Mouse (Mus musculus): ENCODE data around the gene Ppm1g.
A peak's percentile ranks its signal among the peaks of the same experiment; 100 is the strongest.

The Ppm1g gene

DNA sequence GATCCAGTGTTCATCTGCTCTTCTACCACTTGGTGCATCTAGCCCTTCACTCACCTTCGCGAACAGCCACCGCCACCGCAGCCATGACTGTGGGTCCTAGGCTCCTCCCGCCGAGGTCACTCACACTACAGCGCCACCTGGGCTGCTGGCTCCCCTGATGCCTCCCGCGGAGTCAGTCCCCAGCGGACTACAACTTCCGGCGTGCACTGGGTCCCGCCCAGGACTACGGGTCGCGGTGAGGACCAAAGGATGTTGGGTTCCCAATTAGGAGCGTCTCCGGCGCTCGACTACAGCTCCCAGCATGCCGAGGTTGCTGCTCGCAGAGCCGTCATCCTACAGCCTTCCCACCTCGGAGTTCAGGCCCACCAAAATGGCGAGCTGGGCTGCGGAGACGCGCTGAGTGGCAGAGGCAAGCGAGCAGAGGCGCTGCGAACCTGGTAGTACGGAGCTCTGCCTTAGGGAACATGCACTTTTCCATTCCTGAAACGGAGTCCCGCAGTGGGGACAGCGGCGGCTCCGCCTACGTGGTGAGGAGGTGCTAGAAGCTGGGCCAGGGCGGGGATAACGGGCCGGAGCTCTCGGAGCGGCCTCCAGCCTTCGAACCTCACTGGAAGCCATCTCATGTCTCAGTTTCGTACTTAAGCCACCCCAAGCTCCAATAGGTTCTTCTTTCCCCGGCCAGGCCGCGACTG lies 27.4 kb downstream of the Ppm1g start, which contains the start of the genes Snx17 and Eif2b4:
Snx17 (plus strand) TSS at position 289 of the 692 bp plus-strand sequence.
Eif2b4 (minus strand) TSS at position 492 of the 692 bp plus-strand sequence.
- DNase-seq (ENCODE audit: low read depth, low spot score) = peak; percentile 100

- peak; percentile 81 for DNase-seq (ENCODE audit: low read depth, low spot score)
These were observed 28.2 kb downstream of the Ppm1g start for GRCm38 (mm10) chr5:31192045-31192938.

GRCm38 (mm10) chr5:31190201-31190600 lies 30.3 kb downstream of the Ppm1g start:
- DNase-seq (ENCODE audit: low read depth, low spot score) = no peak

- DNase-seq (ENCODE audit: low read depth, low spot score) = no peak
These were observed 32.2 kb downstream of the Ppm1g start for GRCm38 (mm10) chr5:31188223-31188840.

GRCm38 (mm10) chr5:31183678-31184077 lies 36.8 kb downstream of the Ppm1g start:
- no peak for DNase-seq (ENCODE audit: low read depth, low spot score)

- DNase-seq (ENCODE audit: low read depth, low spot score) = no peak
These were observed 39.2 kb downstream of the Ppm1g start for GRCm38 (mm10) chr5:31181183-31181770.

GRCm38 (mm10) chr5:31179766-31180630 lies 40.5 kb downstream of the Ppm1g start, which contains the start of the genes Gm29609 and Gtf3c2:
Gm29609 (minus strand) TSS chr5:31179911.
Gtf3c2 (minus strand) TSS chr5:31180144.
- peak; percentile 99 for DNase-seq (ENCODE audit: low read depth, low spot score)

GRCm38 (mm10) chr5:31179301-31179765 lies 41.2 kb downstream of the Ppm1g start:
- peak; percentile 48 for DNase-seq (ENCODE audit: low read depth, low spot score)

- DNase-seq (ENCODE audit: low read depth, low spot score) = no peak
These were observed 51.9 kb downstream of the Ppm1g start for GRCm38 (mm10) chr5:31168630-31169029.

- no peak for DNase-seq (ENCODE audit: low read depth, low spot score)
These were observed 55.6 kb downstream of the Ppm1g start for GRCm38 (mm10) chr5:31164878-31165277.

- no peak for DNase-seq (ENCODE audit: low read depth, low spot score)
These were observed 58.0 kb downstream of the Ppm1g start for GRCm38 (mm10) chr5:31162462-31162861.

GRCm38 (mm10) chr5:31154152-31154553 lies 66.3 kb downstream of the Ppm1g start, which contains the start of gene Mpv17:
Mpv17 (minus strand) TSS chr5:31154251.
- DNase-seq (ENCODE audit: low read depth, low spot score) = peak; percentile 96

- DNase-seq (ENCODE audit: low read depth, low spot score) = peak; percentile 22
These were observed 66.9 kb downstream of the Ppm1g start for GRCm38 (mm10) chr5:31153516-31154151.
